Mouse (Mus musculus): ENCODE results near the gene Itga7.

- TF ChIP-seq POLR2A (IDR thresholded peaks at IDR 0.05; ENCODE audit: extremely low read depth, insufficient read depth, low read length) (no peak), CTCF (IDR thresholded peaks at IDR 0.05; ENCODE audit: extremely low read depth, insufficient read depth, low read length) (no peak)
Observed at GRCm38 (mm10) chr10:128938974-128939373, 5.4 kb downstream of the Itga7 start.

Data from cortical plate, adult 2 months (tissue).